Mouse (Mus musculus) frontal cortex, postnatal 25 days (tissue): Measurements from ENCODE around the gene Cd5.

Experiments
- DNase-seq, 2 experiments: peaks; one replicate each; pipeline ENCODE4 v3.0.0; 2022; ENCODE audit warnings: low spot score in 2 of 2

Gene Cd5

GRCm38 (mm10) chr19:10671854-10672417 is 66.9 kb downstream of the Cd5 start:
- DNase-seq: no peak

DNA sequence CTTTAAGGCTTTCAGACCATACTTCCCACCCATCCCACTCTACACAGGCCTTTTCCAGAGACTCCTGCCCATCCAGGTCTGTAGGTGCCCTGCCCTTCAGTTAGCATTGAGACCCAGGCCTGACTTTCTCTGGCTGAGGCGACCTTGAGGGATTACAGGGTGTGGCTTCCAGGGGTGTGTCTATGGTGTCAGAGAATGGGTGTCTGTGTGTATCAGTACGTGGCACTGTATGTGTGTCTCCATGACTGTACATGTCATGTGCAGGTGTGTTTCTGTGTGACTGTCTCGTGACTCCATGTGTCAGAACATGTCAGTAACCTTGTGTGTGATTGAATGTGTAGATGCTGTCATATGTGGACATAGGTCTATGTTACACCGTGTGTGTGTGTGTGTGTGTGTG is 67.5 kb downstream of the Cd5 start:
- no peak for DNase-seq
